Mouse (Mus musculus): ENCODE results near the gene Tbc1d1. TPM values are rescaled to one million over a fixed set of nuclear protein-coding genes. Genes with fewer than 3 reads are reported as not detected.

Tbc1d1 gene
- total and polyA plus RNA-seq, 2 experiments from 2014 or later, result 5.9 to 20.5 TPM

- TF ChIP-seq CTCF (IDR thresholded peaks at IDR 0.05; ENCODE audit: low read depth), result no peak
- no peak overlapping the region for H3K27ac ChIP-seq (ENCODE audit: low read depth, low read length)
- WGBS, result 71% methylated on average over 9 of the region's 9 CpGs
- no peak overlapping the region for H3K4me3 ChIP-seq (ENCODE audit: low read depth, low read length)
- no peaks in the 10 kb centered on the region for H3K9me3 ChIP-seq (ENCODE audit: low read length)
- DNase-seq (no peak), ATAC-seq (no peak)
- no peaks in the 10 kb centered on the region for H3K36me3 ChIP-seq (ENCODE audit: insufficient read depth)
- H3K9ac ChIP-seq, result no peak overlapping the region
- H3K27me3 ChIP-seq (ENCODE audit: insufficient read depth, low read length), result no peaks in the 10 kb centered on the region
- no peaks in the 10 kb centered on the region for H3K4me1 ChIP-seq (ENCODE audit: insufficient read depth)
- no peak overlapping the region for H3K4me2 ChIP-seq (ENCODE audit: low read depth)
These were observed 118.2 kb downstream of the Tbc1d1 start for GRCm38 (mm10) chr5:64274296-64274695.

GRCm38 (mm10) chr5:64274738-64275451 is 118.8 kb downstream of the Tbc1d1 start:
- no peaks in the 10 kb centered on the region for H3K4me1 ChIP-seq (ENCODE audit: insufficient read depth)
- DNase-seq, result peak; percentile 67
- no peak overlapping the region for H3K4me3 ChIP-seq (ENCODE audit: low read depth, low read length)
- no peak overlapping the region for H3K9ac ChIP-seq
- no peak overlapping the region for H3K27ac ChIP-seq (ENCODE audit: low read depth, low read length)
- no peaks in the 10 kb centered on the region for H3K36me3 ChIP-seq (ENCODE audit: insufficient read depth)
- H3K9me3 ChIP-seq (ENCODE audit: low read length), result no peaks in the 10 kb centered on the region
- H3K27me3 ChIP-seq (ENCODE audit: insufficient read depth, low read length), result no peaks in the 10 kb centered on the region
- peak; percentile 81 for ATAC-seq
- H3K4me2 ChIP-seq (ENCODE audit: low read depth), result no peak overlapping the region
- peak; percentile 84 for TF ChIP-seq CTCF (IDR thresholded peaks at IDR 0.05; ENCODE audit: low read depth)
- 27% methylated on average over 17 of the region's 17 CpGs for WGBS

GRCm38 (mm10) chr5:64277646-64278191 is 121.6 kb downstream of the Tbc1d1 start:
- Histone ChIP-seq H3K36me3 (ENCODE audit: insufficient read depth) (peaks cover 9% of the 10 kb centered on the region), H3K27me3 (ENCODE audit: insufficient read depth, low read length) (no peaks in the 10 kb centered on the region), H3K27ac (ENCODE audit: low read depth, low read length) (no peak overlapping the region), H3K9ac (no peak overlapping the region), H3K4me2 (ENCODE audit: low read depth) (no peak overlapping the region), H3K4me3 (ENCODE audit: low read depth, low read length) (no peak overlapping the region), H3K4me1 (ENCODE audit: insufficient read depth) (no peaks in the 10 kb centered on the region), H3K9me3 (ENCODE audit: low read length) (no peaks in the 10 kb centered on the region)
- no peak for DNase-seq
- 83% methylated on average over 7 of the region's 7 CpGs for WGBS
- no peak for ATAC-seq
- no peak for TF ChIP-seq CTCF (IDR thresholded peaks at IDR 0.05; ENCODE audit: low read depth)

GRCm38 (mm10) chr5:64279668-64280067 is 123.6 kb downstream of the Tbc1d1 start:
- ATAC-seq, result no peak
- Histone ChIP-seq H3K27me3 (ENCODE audit: insufficient read depth, low read length) (no peaks in the 10 kb centered on the region), H3K9ac (no peak overlapping the region), H3K9me3 (ENCODE audit: low read length) (no peaks in the 10 kb centered on the region), H3K4me1 (ENCODE audit: insufficient read depth) (no peaks in the 10 kb centered on the region), H3K4me2 (ENCODE audit: low read depth) (no peak overlapping the region), H3K36me3 (ENCODE audit: insufficient read depth) (peaks cover 9% of the 10 kb centered on the region), H3K4me3 (ENCODE audit: low read depth, low read length) (no peak overlapping the region), H3K27ac (ENCODE audit: low read depth, low read length) (no peak overlapping the region)
- TF ChIP-seq CTCF (IDR thresholded peaks at IDR 0.05; ENCODE audit: low read depth), result no peak
- DNase-seq, result no peak
- 57% methylated on average over 7 of the region's 7 CpGs for WGBS

- Histone ChIP-seq H3K27ac (ENCODE audit: low read depth, low read length) (no peak overlapping the region), H3K4me1 (ENCODE audit: insufficient read depth) (no peaks in the 10 kb centered on the region), H3K36me3 (ENCODE audit: insufficient read depth) (peaks cover 9% of the 10 kb centered on the region), H3K4me2 (ENCODE audit: low read depth) (no peak overlapping the region), H3K9me3 (ENCODE audit: low read length) (no peaks in the 10 kb centered on the region), H3K27me3 (ENCODE audit: insufficient read depth, low read length) (no peaks in the 10 kb centered on the region), H3K4me3 (ENCODE audit: low read depth, low read length) (no peak overlapping the region), H3K9ac (no peak overlapping the region)
- 84% methylated on average over 8 of the region's 8 CpGs for WGBS
- no peak for ATAC-seq
- no peak for DNase-seq
- no peak for TF ChIP-seq CTCF (IDR thresholded peaks at IDR 0.05; ENCODE audit: low read depth)
These were observed 124.1 kb downstream of the Tbc1d1 start for GRCm38 (mm10) chr5:64280191-64280590.

- Histone ChIP-seq H3K4me1 (ENCODE audit: insufficient read depth) (no peaks in the 10 kb centered on the region), H3K9ac (no peak overlapping the region), H3K4me3 (ENCODE audit: low read depth, low read length) (no peak overlapping the region), H3K27me3 (ENCODE audit: insufficient read depth, low read length) (no peaks in the 10 kb centered on the region), H3K9me3 (ENCODE audit: low read length) (no peaks in the 10 kb centered on the region), H3K4me2 (ENCODE audit: low read depth) (no peak overlapping the region), H3K27ac (ENCODE audit: low read depth, low read length) (no peak overlapping the region), H3K36me3 (ENCODE audit: insufficient read depth) (peaks cover 9% of the 10 kb centered on the region)
- TF ChIP-seq CTCF (IDR thresholded peaks at IDR 0.05; ENCODE audit: low read depth), result no peak
- DNase-seq, result no peak
- no peak for ATAC-seq
- 61% methylated on average over 4 of the region's 4 CpGs for WGBS
These were observed 124.5 kb downstream of the Tbc1d1 start for GRCm38 (mm10) chr5:64280613-64281012.

- no peak overlapping the region for H3K4me3 ChIP-seq (ENCODE audit: low read depth, low read length)
- ATAC-seq, result no peak
- peaks cover 9% of the 10 kb centered on the region for H3K36me3 ChIP-seq (ENCODE audit: insufficient read depth)
- no peak overlapping the region for H3K27ac ChIP-seq (ENCODE audit: low read depth, low read length)
- H3K27me3 ChIP-seq (ENCODE audit: insufficient read depth, low read length), result no peaks in the 10 kb centered on the region
- no peak for TF ChIP-seq CTCF (IDR thresholded peaks at IDR 0.05; ENCODE audit: low read depth)
- H3K9me3 ChIP-seq (ENCODE audit: low read length), result no peaks in the 10 kb centered on the region
- DNase-seq, result no peak
- no peaks in the 10 kb centered on the region for H3K4me1 ChIP-seq (ENCODE audit: insufficient read depth)
- WGBS, result 97% methylated on average over 7 of the region's 7 CpGs
- H3K4me2 ChIP-seq (ENCODE audit: low read depth), result no peak overlapping the region
- H3K9ac ChIP-seq, result no peak overlapping the region
These were observed 125.6 kb downstream of the Tbc1d1 start for GRCm38 (mm10) chr5:64281674-64282073.

Data from forebrain, postnatal 0 days (tissue).